Mouse (Mus musculus) limb, embryonic 13.5 days (tissue): ENCODE measurements around the gene Grpel1. TPM values are rescaled to one million over a fixed set of nuclear protein-coding genes. Genes with fewer than 3 reads are reported as not detected.
A peak's percentile ranks its signal among the peaks of the same experiment; 100 is the strongest.

Experiments used
- ATAC-seq: fragments of 200-750 bp; cut with Nextera tagmentation; 2 replicates; pipeline ENCODE4 v1.8.0; 2017; ENCODE audit warnings: low read depth, moderate number of reproducible peaks, moderate TSS enrichment; ENCODE audit not compliant: low FRiP score
- H3K27ac ChIP-seq: fragments of 300-500 bp; sonication (generic); 2 replicates; pipeline ENCODE4 v1.5.1; 2015; ENCODE audit warnings: inconsistent platforms, mild to moderate bottlenecking, moderate library complexity
- H3K27me3 ChIP-seq: fragments of 300-500 bp; sonication (generic); 2 replicates; pipeline ENCODE4 v1.6.1; 2015; ENCODE audit warnings: mild to moderate bottlenecking, inconsistent platforms
- H3K36me3 ChIP-seq: fragments of 300-500 bp; sonication (generic); 2 replicates; pipeline ENCODE4 v1.6.1; 2015; ENCODE audit warnings: inconsistent platforms, mild to moderate bottlenecking, moderate library complexity
- H3K4me1 ChIP-seq: fragments of 300-500 bp; sonication (generic); 2 replicates; pipeline ENCODE4 v1.6.1; 2015; ENCODE audit warnings: inconsistent platforms
- H3K4me2 ChIP-seq: fragments of 300-500 bp; sonication (generic); replicated peaks from 2 replicates; pipeline ENCODE4 v1.6.1; 2015; ENCODE audit warnings: inconsistent platforms, mild to moderate bottlenecking, moderate library complexity
- H3K4me3 ChIP-seq: fragments of 300-500 bp; sonication (generic); 2 replicates; pipeline ENCODE4 v1.5.1; 2015; ENCODE audit warnings: moderate library complexity, mild to moderate bottlenecking, inconsistent platforms
- H3K9ac ChIP-seq: fragments of 300-500 bp; sonication (generic); 2 replicates; pipeline ENCODE4 v1.6.1; 2015; ENCODE audit warnings: mild to moderate bottlenecking, inconsistent platforms
- H3K9me3 ChIP-seq: fragments of 300-500 bp; sonication (generic); 2 replicates; pipeline ENCODE4 v1.6.1; 2016; ENCODE audit warnings: inconsistent platforms
- WGBS: fragments of 180-500 bp; shearing (Covaris S2); methylation state at CpG from one replicate; pipeline ENCODE4 v1.1.7; 2015; 5-methylcytosine and 5-hydroxymethylcytosine counted together
- polyA plus RNA-seq: library from polyadenylated mRNA; unstranded; fragments of >200 nt; fragmentation: Nextera tagmentation; extraction: Ambion mirVana; gene quantifications from 2 replicates; pipeline ENCODE4 v1.2.1, GENCODE M21; 2015

Grpel1 gene
- 50.0 and 50.1 TPM in 2 replicates for polyA plus RNA-seq

- H3K27me3 ChIP-seq = no peaks in the 10 kb centered on the region
These were observed at the start of gene Grpel1 for GRCm38 (mm10) chr5:36464709-36465661. Grpel1 (plus strand) TSS chr5:36464998.

GRCm38 (mm10) chr5:36419861-36420260, 44.9 kb upstream of the Grpel1 start:
- Histone ChIP-seq H3K36me3 (no peaks in the 10 kb centered on the region), H3K4me3 (no peak overlapping the region), H3K4me1 (no peaks in the 10 kb centered on the region), H3K27ac (no peak overlapping the region), H3K9me3 (no peaks in the 10 kb centered on the region), H3K9ac (no peak overlapping the region), H3K27me3 (no peaks in the 10 kb centered on the region), H3K4me2 (no peak overlapping the region)
- 79% methylated on average over 3 of the region's 3 CpGs for WGBS
- ATAC-seq = no peak

More at GRCm38 (mm10) chr5:36464709-36465661, at the start of gene Grpel1:
- Histone ChIP-seq H3K4me1 (peaks cover 18% of the 10 kb centered on the region), H3K4me2 (peak within 1 kb of the TSS; percentile 99), H3K27ac (peak within 1 kb of the TSS; percentile 72), H3K9ac (peak within 1 kb of the TSS; percentile 91), H3K4me3 (peak within 1 kb of the TSS; percentile 99), H3K36me3 (peaks cover 19% of the 10 kb centered on the region), H3K9me3 (no peaks in the 10 kb centered on the region)
- WGBS = under 1% methylated on average over 68 of the region's 68 CpGs
- peak; percentile 97 for ATAC-seq

GRCm38 (mm10) chr5:36422689-36423088, 42.1 kb upstream of the Grpel1 start:
- H3K4me1 ChIP-seq = 0 out of 2 replicates have a peak, but pooled peaks cover 4% of the 10 kb centered on the region
- H3K27ac ChIP-seq = no peak overlapping the region
- no peaks in the 10 kb centered on the region for H3K27me3 ChIP-seq
- H3K4me2 ChIP-seq = no peak overlapping the region
- H3K9me3 ChIP-seq = no peaks in the 10 kb centered on the region
- H3K4me3 ChIP-seq = no peak overlapping the region
- H3K9ac ChIP-seq = no peak overlapping the region
- no peak for ATAC-seq
- no peaks in the 10 kb centered on the region for H3K36me3 ChIP-seq

GRCm38 (mm10) chr5:36424676-36425075, 40.1 kb upstream of the Grpel1 start:
- H3K27ac ChIP-seq = no peak overlapping the region
- H3K36me3 ChIP-seq = no peaks in the 10 kb centered on the region
- peaks cover 12% of the 10 kb centered on the region; the same call in 1 of the 2 replicates for H3K4me1 ChIP-seq
- no peak overlapping the region for H3K9ac ChIP-seq
- ATAC-seq = no peak
- H3K9me3 ChIP-seq = no peaks in the 10 kb centered on the region
- no peaks in the 10 kb centered on the region for H3K27me3 ChIP-seq
- no peak overlapping the region for H3K4me2 ChIP-seq
- H3K4me3 ChIP-seq = no peak overlapping the region

GRCm38 (mm10) chr5:36426404-36426803, 38.4 kb upstream of the Grpel1 start:
- WGBS = 81% methylated on average over 5 of the region's 5 CpGs
- no peak for ATAC-seq

GRCm38 (mm10) chr5:36427831-36428230, 37.0 kb upstream of the Grpel1 start:
- Histone ChIP-seq H3K9ac (no peak overlapping the region), H3K9me3 (no peaks in the 10 kb centered on the region), H3K4me3 (no peak overlapping the region), H3K36me3 (no peaks in the 10 kb centered on the region), H3K4me2 (no peak overlapping the region), H3K27ac (no peak overlapping the region), H3K27me3 (no peaks in the 10 kb centered on the region), H3K4me1 (peaks cover 15% of the 10 kb centered on the region; the same call in 1 of the 2 replicates)
- no peak for ATAC-seq
- WGBS = 20% methylated on average over 11 of the region's 11 CpGs

More at GRCm38 (mm10) chr5:36426404-36426803, 38.4 kb upstream of the Grpel1 start:
- Histone ChIP-seq H3K9me3 (no peaks in the 10 kb centered on the region), H3K36me3 (no peaks in the 10 kb centered on the region), H3K4me3 (no peak overlapping the region), H3K27ac (no peak overlapping the region), H3K4me2 (no peak overlapping the region), H3K4me1 (peaks cover 15% of the 10 kb centered on the region; the same call in 1 of the 2 replicates), H3K9ac (no peak overlapping the region), H3K27me3 (no peaks in the 10 kb centered on the region)

GRCm38 (mm10) chr5:36429551-36429950, 35.2 kb upstream of the Grpel1 start:
- H3K27ac ChIP-seq = no peak overlapping the region
- H3K36me3 ChIP-seq = no peaks in the 10 kb centered on the region
- H3K9ac ChIP-seq = no peak overlapping the region
- H3K9me3 ChIP-seq = no peaks in the 10 kb centered on the region
- WGBS = 86% methylated on average over 3 of the region's 3 CpGs
- no peaks in the 10 kb centered on the region for H3K27me3 ChIP-seq
- no peak overlapping the region for H3K4me2 ChIP-seq
- H3K4me1 ChIP-seq = peaks cover 15% of the 10 kb centered on the region; the same call in 1 of the 2 replicates
- no peak overlapping the region for H3K4me3 ChIP-seq
- no peak for ATAC-seq

- WGBS = 61% methylated on average over 2 of the region's 2 CpGs
These were observed 33.1 kb upstream of the Grpel1 start for GRCm38 (mm10) chr5:36431711-36432110.

GRCm38 (mm10) chr5:36434398-36434967, 30.3 kb upstream of the Grpel1 start:
- WGBS = 70% methylated on average over 9 of the region's 9 CpGs
- no peak overlapping the region for H3K4me2 ChIP-seq
- H3K36me3 ChIP-seq = no peaks in the 10 kb centered on the region
- no peak for ATAC-seq
- no peaks in the 10 kb centered on the region for H3K27me3 ChIP-seq
- H3K27ac ChIP-seq = no peak overlapping the region
- no peak overlapping the region for H3K9ac ChIP-seq
- no peaks in the 10 kb centered on the region for H3K9me3 ChIP-seq
- 0 out of 2 replicates have a peak, but pooled peaks cover 3% of the 10 kb centered on the region for H3K4me1 ChIP-seq
- H3K4me3 ChIP-seq = no peak overlapping the region

More at GRCm38 (mm10) chr5:36431711-36432110, 33.1 kb upstream of the Grpel1 start:
- no peak overlapping the region for H3K9ac ChIP-seq
- H3K9me3 ChIP-seq = no peaks in the 10 kb centered on the region
- H3K4me1 ChIP-seq = peaks cover 15% of the 10 kb centered on the region; the same call in 1 of the 2 replicates
- no peak overlapping the region for H3K4me2 ChIP-seq
- no peak for ATAC-seq
- H3K27ac ChIP-seq = no peak overlapping the region
- no peak overlapping the region for H3K4me3 ChIP-seq
- H3K27me3 ChIP-seq = no peaks in the 10 kb centered on the region
- H3K36me3 ChIP-seq = no peaks in the 10 kb centered on the region

- H3K36me3 ChIP-seq = no peaks in the 10 kb centered on the region
- no peaks in the 10 kb centered on the region for H3K4me1 ChIP-seq
- H3K27ac ChIP-seq = no peak overlapping the region
- H3K9ac ChIP-seq = no peak overlapping the region
- no peak overlapping the region for H3K4me3 ChIP-seq
- no peaks in the 10 kb centered on the region for H3K27me3 ChIP-seq
- H3K4me2 ChIP-seq = no peak overlapping the region
- no peaks in the 10 kb centered on the region for H3K9me3 ChIP-seq
- ATAC-seq = no peak
- 77% methylated on average over 4 of the region's 4 CpGs for WGBS
These were observed 27.9 kb upstream of the Grpel1 start for GRCm38 (mm10) chr5:36436858-36437257.

- Histone ChIP-seq H3K4me2 (no peak overlapping the region), H3K4me3 (no peak overlapping the region), H3K27me3 (no peaks in the 10 kb centered on the region; the same call in 1 of the 2 replicates), H3K27ac (no peak overlapping the region), H3K9ac (no peak overlapping the region), H3K36me3 (no peaks in the 10 kb centered on the region), H3K4me1 (peaks cover 26% of the 10 kb centered on the region), H3K9me3 (no peaks in the 10 kb centered on the region)
- no peak for ATAC-seq
- WGBS = 67% methylated on average over 3 of the region's 3 CpGs
These were observed 24.1 kb upstream of the Grpel1 start for GRCm38 (mm10) chr5:36440741-36441140.

GRCm38 (mm10) chr5:36444611-36445010, 20.2 kb upstream of the Grpel1 start:
- Histone ChIP-seq H3K36me3 (no peaks in the 10 kb centered on the region), H3K4me3 (no peak overlapping the region), H3K27ac (no peak overlapping the region), H3K9me3 (no peaks in the 10 kb centered on the region), H3K4me2 (no peak overlapping the region), H3K4me1 (peaks cover 27% of the 10 kb centered on the region), H3K27me3 (no peaks in the 10 kb centered on the region; the same call in 1 of the 2 replicates), H3K9ac (no peak overlapping the region)
- ATAC-seq = no peak
- WGBS = 37% methylated on average over 4 of the region's 4 CpGs
